In genomic region chr1:38027301-38027700, GRCm38 (mm10) we compare ENCODE assay signal across 16 mouse cellular contexts.
"Had no signal": no experiment of that assay in that cellular context is flagged by ENCODE, and none has a peak within 500 bp of the region (broad histone marks: within the 10 kb centered on the region; RNA-seq: fewer than 3 reads in every experiment).

No protein-coding gene starts in this region.

- DNase-seq: lung, embryonic 14.5 days; midbrain, embryonic 14.5 days; retina, postnatal 1 day; right cerebral cortex, adult 18-20 months; right cerebral cortex, postnatal 25 days; right cerebral cortex, postnatal 4 days; spleen, adult 18-20 months; thymus, adult 18-20 months; thymus, postnatal 14 days; thymus, postnatal 36 days had no signal

- H3K4me1 ChIP-seq: liver, embryonic 12.5 days; midbrain, embryonic 10.5 days; midbrain, embryonic 12.5 days; neural tube, embryonic 13.5 days; neural tube, embryonic 15.5 days had no signal

- H3K4me3 ChIP-seq: liver, embryonic 12.5 days; midbrain, embryonic 10.5 days; midbrain, embryonic 12.5 days; myocyte; neural tube, embryonic 13.5 days; neural tube, embryonic 15.5 days had no signal
